Mouse (Mus musculus): ENCODE measurements around the gene Vps36. TPM values are rescaled to one million over a fixed set of nuclear protein-coding genes. Genes with fewer than 3 reads are reported as not detected.

The Vps36 gene
- polyA plus RNA-seq, 1 experiment from 2014 or later = 42.7 TPM

- H3K27ac ChIP-seq = no peak overlapping the region
- H3K9ac ChIP-seq = no peak overlapping the region
- no peaks in the 10 kb centered on the region for H3K27me3 ChIP-seq (replicated peaks)
- no peak overlapping the region for H3K4me2 ChIP-seq (replicated peaks)
- ATAC-seq (ENCODE audit: low FRiP score, low read depth) = no peak
- no peaks in the 10 kb centered on the region for H3K36me3 ChIP-seq
- no peaks in the 10 kb centered on the region for H3K4me1 ChIP-seq
- H3K9me3 ChIP-seq = no peaks in the 10 kb centered on the region
- 93% methylated on average over 1 of the region's 1 CpGs for WGBS
- H3K4me3 ChIP-seq = no peak overlapping the region
These were observed 72.6 kb downstream of the Vps36 start for GRCm38 (mm10) chr8:22265194-22265593.

- Histone ChIP-seq H3K4me3 (no peak overlapping the region), H3K27me3 (replicated peaks) (no peaks in the 10 kb centered on the region), H3K4me2 (replicated peaks) (no peak overlapping the region), H3K36me3 (no peaks in the 10 kb centered on the region), H3K27ac (no peak overlapping the region), H3K9ac (no peak overlapping the region), H3K4me1 (no peaks in the 10 kb centered on the region), H3K9me3 (no peaks in the 10 kb centered on the region)
- WGBS = 95% methylated on average over 3 of the region's 3 CpGs
- ATAC-seq (ENCODE audit: low FRiP score, low read depth) = no peak
These were observed 74.2 kb downstream of the Vps36 start for GRCm38 (mm10) chr8:22266809-22267208.

Other genes with a start within 250 kb of the Vps36 start
- not detected in 2 replicates for gene Defb13, start 246.0 kb upstream of the Vps36 start, polyA plus RNA-seq (2016; fragmentation: Nextera tagmentation; extraction: Ambion mirVana)
- gene Fam90a1a, start 234.1 kb upstream of the Vps36 start, polyA plus RNA-seq (2016; fragmentation: Nextera tagmentation; extraction: Ambion mirVana) = not detected in 2 replicates
- not detected in 2 replicates for gene Ccdc70, start 223.0 kb upstream of the Vps36 start, polyA plus RNA-seq (2016; fragmentation: Nextera tagmentation; extraction: Ambion mirVana)
- gene Atp7b, start 132.5 kb upstream of the Vps36 start, polyA plus RNA-seq (2016; fragmentation: Nextera tagmentation; extraction: Ambion mirVana) = 1.5 and 1.7 TPM in 2 replicates
- 20.9 and 30.2 TPM in 2 replicates for gene Alg11, start 132.1 kb upstream of the Vps36 start, polyA plus RNA-seq (2016; fragmentation: Nextera tagmentation; extraction: Ambion mirVana)
- not detected in 2 replicates for gene Nek5, start 67.8 kb upstream of the Vps36 start, polyA plus RNA-seq (2016; fragmentation: Nextera tagmentation; extraction: Ambion mirVana)
- gene Nek3, start 26.4 kb upstream of the Vps36 start, polyA plus RNA-seq (2016; fragmentation: Nextera tagmentation; extraction: Ambion mirVana) = 8.1 and 8.8 TPM in 2 replicates
- 37.5 and 47.1 TPM in 2 replicates for gene Ckap2, start 7.0 kb upstream of the Vps36 start, polyA plus RNA-seq (2016; fragmentation: Nextera tagmentation; extraction: Ambion mirVana)
- gene Thsd1, start 34.5 kb downstream of the Vps36 start, polyA plus RNA-seq (2016; fragmentation: Nextera tagmentation; extraction: Ambion mirVana) = 10.8 and 11.5 TPM in 2 replicates
- not detected in 2 replicates for gene Tpte, start 90.6 kb downstream of the Vps36 start, polyA plus RNA-seq (2016; fragmentation: Nextera tagmentation; extraction: Ambion mirVana)
- 11.6 and 14.2 TPM in 2 replicates for gene Slc25a15, start 205.8 kb downstream of the Vps36 start, polyA plus RNA-seq (2016; fragmentation: Nextera tagmentation; extraction: Ambion mirVana)
- 36.4 and 42.1 TPM in 2 replicates for gene Mrps31, start 218.6 kb downstream of the Vps36 start, polyA plus RNA-seq (2016; fragmentation: Nextera tagmentation; extraction: Ambion mirVana)